In the genomic region with DNA sequence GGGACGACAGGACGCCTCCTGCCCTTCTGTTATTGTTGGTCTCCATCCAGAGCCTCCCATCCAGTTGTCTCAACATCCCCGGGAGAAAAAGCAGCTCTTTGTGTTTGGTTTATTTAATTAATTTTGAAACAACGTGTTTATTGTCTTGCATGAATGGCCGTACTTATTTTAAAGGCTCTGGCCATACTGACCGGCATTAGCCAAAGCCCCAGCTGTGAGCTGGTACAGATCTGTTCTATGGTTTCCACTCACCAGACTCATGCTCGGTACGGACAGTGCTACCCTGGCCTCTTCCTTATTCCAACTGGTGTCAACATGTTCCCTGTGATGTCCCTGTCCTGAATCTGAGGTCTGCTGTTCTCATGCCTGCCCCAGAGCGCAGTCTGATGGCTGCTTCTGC, we compare ENCODE assay signal across 19 mouse cellular contexts. TPM values are rescaled to one million over a fixed set of nuclear protein-coding genes. Genes with fewer than 3 reads are reported as not detected.
"Had no signal": no experiment of that assay in that cellular context is flagged by ENCODE, and none has a peak within 500 bp of the region (broad histone marks: within the 10 kb centered on the region; RNA-seq: fewer than 3 reads in every experiment).

No protein-coding gene starts in this region.

- H3K4me2 ChIP-seq: limb, embryonic 12.5 days; midbrain, embryonic 12.5 days; neural tube, embryonic 13.5 days had no signal

- H3K9me3 ChIP-seq: limb, embryonic 12.5 days; midbrain, embryonic 12.5 days; neural tube, embryonic 13.5 days had no signal

- H3K4me1 ChIP-seq: midbrain, embryonic 12.5 days; neural tube, embryonic 13.5 days had no signal

- H3K27me3 ChIP-seq: limb, embryonic 12.5 days; neural tube, embryonic 13.5 days had no signal

- H3K36me3 ChIP-seq: limb, embryonic 12.5 days; midbrain, embryonic 12.5 days; neural tube, embryonic 13.5 days had no signal

- DNase-seq: kidney, adult 18-20 months; kidney, postnatal 10 days; kidney, postnatal 4 days; liver; lung, adult 18-20 months; right cerebral cortex, postnatal 4 days; spleen, adult 18-20 months; thymus, postnatal 4 days had no signal

- H3K4me3 ChIP-seq: limb, embryonic 12.5 days; midbrain, embryonic 12.5 days; neural tube, embryonic 13.5 days had no signal

- H3K9ac ChIP-seq: limb, embryonic 12.5 days; liver, embryonic 14.5 days; midbrain, embryonic 12.5 days; neural tube, embryonic 13.5 days had no signal

- H3K27ac ChIP-seq: limb, embryonic 12.5 days; liver, embryonic 14.5 days; midbrain, embryonic 12.5 days; neural tube, embryonic 13.5 days had no signal

- ATAC-seq: midbrain, embryonic 16.5 days had no signal

RNA-seq across cellular contexts. Expression of a gene that starts 42.4 kb away (rescaled TPM):
- total RNA-seq: left cerebral cortex, adult 8-10 months; left cerebral cortex, postnatal 25 days; megakaryocyte-erythroid progenitor cell, adult 5-6 weeks had no signal
- polyA plus RNA-seq: kidney, embryonic 14.5 days; limb, embryonic 12.5 days; liver, embryonic 14.5 days; lung, embryonic 16.5 days; midbrain, embryonic 16.5 days; neural tube, embryonic 13.5 days; stomach, embryonic 14.5 days had no signal

RNA-seq across cellular contexts. Expression of a gene that starts 46.3 kb away (rescaled TPM):
- total RNA-seq: megakaryocyte-erythroid progenitor cell, adult 5-6 weeks had no signal

RNA-seq across cellular contexts. Expression of a gene that starts 55.1 kb away (rescaled TPM):
- total RNA-seq: megakaryocyte-erythroid progenitor cell, adult 5-6 weeks had no signal
